Mouse (Mus musculus): ENCODE data around the gene Cmtm7.

Gene Cmtm7

GRCm38 (mm10) chr9:114713481-114713880 is 68.2 kb downstream of the Cmtm7 start:
- DNase-seq (ENCODE audit: low spot score), result no peak

GRCm38 (mm10) chr9:114710345-114710744 is 71.3 kb downstream of the Cmtm7 start:
- DNase-seq (ENCODE audit: low spot score), result peak; percentile 28

DNA sequence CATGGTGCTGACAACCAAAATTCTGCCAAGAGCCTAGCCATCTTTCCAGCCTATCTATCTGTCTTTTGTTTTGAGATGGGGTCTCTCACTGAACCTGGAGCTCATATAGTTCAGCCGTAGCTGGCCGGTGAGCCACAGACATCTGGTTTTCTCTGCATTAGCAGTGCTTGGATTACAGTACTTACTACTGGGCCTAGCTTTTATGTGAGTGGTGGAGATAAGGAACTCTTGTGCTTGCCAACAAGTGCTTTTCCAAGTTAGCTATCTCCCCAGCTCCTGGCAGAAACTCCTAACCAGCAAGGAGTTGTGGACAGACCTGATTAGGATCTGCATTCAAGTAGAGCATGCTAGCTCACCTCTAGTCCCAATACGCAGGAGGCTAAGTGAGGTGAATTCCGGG is 73.9 kb downstream of the Cmtm7 start:
- DNase-seq (ENCODE audit: low spot score), result no peak

Data from lung, postnatal 25 days (tissue).